Mouse (Mus musculus) forebrain, embryonic 16.5 days (tissue): ENCODE results near the gene Smarcal1. TPM values are rescaled to one million over a fixed set of nuclear protein-coding genes. Genes with fewer than 3 reads are reported as not detected.

Experiments
- ATAC-seq: fragments of 200-750 bp; cut with Nextera tagmentation; 2 replicates; pipeline ENCODE4 v1.8.0; 2017; ENCODE audit warnings: mild to moderate bottlenecking, moderate library complexity
- H3K27ac ChIP-seq: fragments of 300-500 bp; sonication (generic); 2 replicates; pipeline ENCODE4 v1.5.1; 2014; ENCODE audit warnings: low read length, control low read depth
- H3K27me3 ChIP-seq: fragments of 300-500 bp; sonication (generic); replicated peaks from 2 replicates; pipeline ENCODE4 v1.6.1; 2014; ENCODE audit warnings: low read length; ENCODE audit not compliant: control insufficient read depth, insufficient read depth
- H3K36me3 ChIP-seq: fragments of 300-500 bp; sonication (generic); 2 replicates; pipeline ENCODE4 v1.6.1; 2014; ENCODE audit not compliant: control insufficient read depth, insufficient read depth
- H3K4me1 ChIP-seq: fragments of 300-500 bp; sonication (generic); replicated peaks from 2 replicates; pipeline ENCODE4 v1.6.1; 2014; ENCODE audit warnings: low read length; ENCODE audit not compliant: control insufficient read depth, insufficient read depth
- H3K4me2 ChIP-seq: fragments of 300-500 bp; sonication (generic); 2 replicates; pipeline ENCODE4 v1.6.1; 2014; ENCODE audit warnings: mild to moderate bottlenecking, low read length, control low read depth
- H3K4me3 ChIP-seq: fragments of 300-500 bp; sonication (generic); replicated peaks from 2 replicates; pipeline ENCODE4 v1.5.1; 2014; ENCODE audit warnings: mild to moderate bottlenecking, low read length, control low read depth
- H3K9ac ChIP-seq: fragments of 300-500 bp; sonication (generic); replicated peaks from 2 replicates; pipeline ENCODE4 v1.6.1; 2014; ENCODE audit warnings: low read depth, low read length, control low read depth
- H3K9me3 ChIP-seq: fragments of 300-500 bp; sonication (generic); 2 replicates; pipeline ENCODE4 v1.6.1; 2016; ENCODE audit warnings: low read length; ENCODE audit not compliant: control insufficient read depth
- WGBS: fragments of 180-500 bp; shearing (Covaris S2); extraction: QIAGEN DNeasy Blood & Tissue Kit; methylation state at CpG from one replicate; pipeline ENCODE4 v1.1.7; 2014; 5-methylcytosine and 5-hydroxymethylcytosine counted together
- polyA plus RNA-seq: library from polyadenylated mRNA; unstranded; fragments of >200 nt; fragmentation: Nextera tagmentation; extraction: Ambion mirVana; gene quantifications from 2 replicates; pipeline ENCODE4 v1.2.1, GENCODE M21; 2015

Smarcal1 gene
- polyA plus RNA-seq, 1 experiment from 2014 or later: 29.2 TPM

- Histone ChIP-seq H3K27me3 (no peaks in the 10 kb centered on the region), H3K4me2 (no peak overlapping the region), H3K36me3 (peaks cover 15% of the 10 kb centered on the region; the same call in 1 of the 2 replicates), H3K27ac (no peak overlapping the region; the same call in 1 of the 2 replicates), H3K4me1 (peaks cover 10% of the 10 kb centered on the region), H3K9me3 (no peaks in the 10 kb centered on the region), H3K4me3 (no peak overlapping the region), H3K9ac (no peak overlapping the region)
- WGBS: 59% methylated on average over 21 of the region's 21 CpGs
- peak; percentile 44; the same call in 1 of the 2 replicates for ATAC-seq
These were observed 16.4 kb downstream of the Smarcal1 start for GRCm38 (mm10) chr1:72599146-72600101.

DNA sequence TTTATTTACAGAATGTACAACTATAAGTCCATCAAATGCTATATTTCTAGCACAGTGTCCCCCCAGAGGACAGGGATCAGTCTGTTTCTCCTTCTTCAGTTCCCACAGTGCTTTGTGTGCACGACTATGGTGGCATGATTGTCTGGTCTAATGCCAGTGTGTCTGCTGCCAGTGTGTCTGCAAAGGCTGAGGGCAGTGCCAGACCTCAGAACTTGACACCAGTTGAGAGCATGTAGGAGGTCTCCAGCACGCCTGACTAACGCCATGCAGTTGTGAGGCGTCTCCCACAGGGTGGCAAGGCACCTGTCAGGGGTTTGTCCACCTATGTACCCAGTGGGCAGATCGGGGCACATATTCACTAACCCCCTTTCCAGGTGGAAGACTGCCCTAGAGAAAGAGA lies 17.7 kb downstream of the Smarcal1 start:
- Histone ChIP-seq H3K36me3 (peaks cover 11% of the 10 kb centered on the region; the same call in 1 of the 2 replicates), H3K9me3 (no peaks in the 10 kb centered on the region), H3K27ac (no peak overlapping the region), H3K27me3 (no peaks in the 10 kb centered on the region), H3K4me3 (no peak overlapping the region), H3K4me1 (peaks cover 10% of the 10 kb centered on the region), H3K4me2 (no peak overlapping the region), H3K9ac (no peak overlapping the region)
- no peak for ATAC-seq
- 84% methylated on average over 5 of the region's 5 CpGs for WGBS

GRCm38 (mm10) chr1:72601233-72601632 lies 18.2 kb downstream of the Smarcal1 start:
- no peak overlapping the region for H3K9ac ChIP-seq
- peaks cover 10% of the 10 kb centered on the region; the same call in 1 of the 2 replicates for H3K36me3 ChIP-seq
- ATAC-seq: no peak
- no peak overlapping the region for H3K4me2 ChIP-seq
- WGBS: 85% methylated on average over 7 of the region's 7 CpGs
- peaks cover 10% of the 10 kb centered on the region for H3K4me1 ChIP-seq
- no peaks in the 10 kb centered on the region for H3K27me3 ChIP-seq
- H3K9me3 ChIP-seq: no peaks in the 10 kb centered on the region
- no peak overlapping the region for H3K27ac ChIP-seq
- H3K4me3 ChIP-seq: no peak overlapping the region

GRCm38 (mm10) chr1:72602186-72602585 lies 19.1 kb downstream of the Smarcal1 start:
- H3K4me1 ChIP-seq: peaks cover 10% of the 10 kb centered on the region
- H3K9ac ChIP-seq: no peak overlapping the region
- no peak overlapping the region for H3K4me3 ChIP-seq
- peaks cover 6% of the 10 kb centered on the region; the same call in 1 of the 2 replicates for H3K36me3 ChIP-seq
- no peaks in the 10 kb centered on the region for H3K9me3 ChIP-seq
- no peaks in the 10 kb centered on the region for H3K27me3 ChIP-seq
- WGBS: 93% methylated on average over 5 of the region's 5 CpGs
- H3K27ac ChIP-seq: no peak overlapping the region
- H3K4me2 ChIP-seq: no peak overlapping the region
- no peak for ATAC-seq

GRCm38 (mm10) chr1:72602803-72603202 lies 19.8 kb downstream of the Smarcal1 start:
- no peaks in the 10 kb centered on the region for H3K27me3 ChIP-seq
- no peak for ATAC-seq
- WGBS: 89% methylated on average over 5 of the region's 5 CpGs
- no peak overlapping the region for H3K4me2 ChIP-seq
- H3K36me3 ChIP-seq: peaks cover 7% of the 10 kb centered on the region; the same call in 1 of the 2 replicates
- H3K9me3 ChIP-seq: no peaks in the 10 kb centered on the region
- H3K9ac ChIP-seq: no peak overlapping the region
- H3K4me1 ChIP-seq: peaks cover 10% of the 10 kb centered on the region
- H3K27ac ChIP-seq: no peak overlapping the region
- H3K4me3 ChIP-seq: no peak overlapping the region

GRCm38 (mm10) chr1:72606186-72606673 lies 23.2 kb downstream of the Smarcal1 start:
- no peak overlapping the region for H3K4me2 ChIP-seq
- no peaks in the 10 kb centered on the region for H3K4me1 ChIP-seq
- H3K4me3 ChIP-seq: no peak overlapping the region
- 60% methylated on average over 12 of the region's 12 CpGs for WGBS
- no peak overlapping the region for H3K9ac ChIP-seq
- H3K27me3 ChIP-seq: no peaks in the 10 kb centered on the region
- H3K27ac ChIP-seq: no peak overlapping the region
- peaks cover 5% of the 10 kb centered on the region for H3K36me3 ChIP-seq
- no peaks in the 10 kb centered on the region for H3K9me3 ChIP-seq
- no peak for ATAC-seq

DNA sequence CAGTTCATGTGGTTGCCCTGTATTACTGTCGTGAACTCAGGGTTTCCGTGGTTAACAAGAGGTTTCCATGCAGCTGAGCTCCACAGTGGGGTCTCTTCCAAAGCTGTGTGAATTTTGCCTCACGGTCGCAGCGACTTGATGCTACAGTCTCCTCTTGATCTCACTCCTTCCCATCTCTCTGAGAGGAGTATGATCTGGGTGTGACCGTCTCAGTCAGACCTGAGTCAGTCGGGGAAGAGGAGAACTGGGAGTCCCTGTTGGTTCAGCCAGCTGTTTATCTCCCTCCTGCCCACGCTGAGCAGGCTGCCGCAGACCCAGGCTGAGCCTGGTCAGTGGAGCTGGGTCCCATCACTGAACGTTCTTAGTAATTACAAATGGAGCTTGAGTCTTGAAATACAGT lies 26.1 kb downstream of the Smarcal1 start:
- Histone ChIP-seq H3K4me1 (no peaks in the 10 kb centered on the region), H3K9ac (no peak overlapping the region), H3K4me2 (no peak overlapping the region), H3K36me3 (peaks cover 15% of the 10 kb centered on the region), H3K27me3 (no peaks in the 10 kb centered on the region), H3K9me3 (no peaks in the 10 kb centered on the region), H3K4me3 (no peak overlapping the region), H3K27ac (no peak overlapping the region)
- no peak for ATAC-seq
- 88% methylated on average over 10 of the region's 10 CpGs for WGBS

- H3K4me2 ChIP-seq: no peak overlapping the region
- peaks cover 23% of the 10 kb centered on the region for H3K36me3 ChIP-seq
- H3K4me1 ChIP-seq: no peaks in the 10 kb centered on the region
- no peaks in the 10 kb centered on the region for H3K9me3 ChIP-seq
- 87% methylated on average over 23 of the region's 23 CpGs for WGBS
- H3K27ac ChIP-seq: no peak overlapping the region
- H3K27me3 ChIP-seq: no peaks in the 10 kb centered on the region
- no peak overlapping the region for H3K9ac ChIP-seq
- ATAC-seq: no peak
- no peak overlapping the region for H3K4me3 ChIP-seq
These were observed 27.1 kb downstream of the Smarcal1 start for GRCm38 (mm10) chr1:72609887-72610877.
